Mouse (Mus musculus): ENCODE results near the gene AU021092.

Gene AU021092

DNA sequence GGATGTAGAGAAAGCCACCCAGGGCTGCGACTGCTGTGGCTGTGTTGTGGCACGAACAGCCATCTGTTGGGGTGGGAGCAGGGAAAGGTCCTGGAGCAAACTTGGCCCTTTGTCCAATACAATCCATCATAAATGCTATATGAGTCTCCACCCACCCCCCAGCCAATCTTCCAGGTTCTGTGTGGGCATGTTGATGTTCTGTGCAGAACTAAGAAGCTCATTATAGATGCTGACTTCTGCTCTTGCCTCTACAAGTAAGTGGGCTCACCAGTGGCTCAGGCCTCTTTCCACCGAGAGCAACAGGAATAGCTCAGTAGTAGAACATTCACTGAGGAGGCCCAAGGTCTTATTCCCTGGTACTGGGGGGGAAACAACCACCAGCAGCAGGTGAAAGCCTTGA lies 9.9 kb downstream of the AU021092 start:
- DNase-seq (ENCODE audit: low spot score): no peak

DNA sequence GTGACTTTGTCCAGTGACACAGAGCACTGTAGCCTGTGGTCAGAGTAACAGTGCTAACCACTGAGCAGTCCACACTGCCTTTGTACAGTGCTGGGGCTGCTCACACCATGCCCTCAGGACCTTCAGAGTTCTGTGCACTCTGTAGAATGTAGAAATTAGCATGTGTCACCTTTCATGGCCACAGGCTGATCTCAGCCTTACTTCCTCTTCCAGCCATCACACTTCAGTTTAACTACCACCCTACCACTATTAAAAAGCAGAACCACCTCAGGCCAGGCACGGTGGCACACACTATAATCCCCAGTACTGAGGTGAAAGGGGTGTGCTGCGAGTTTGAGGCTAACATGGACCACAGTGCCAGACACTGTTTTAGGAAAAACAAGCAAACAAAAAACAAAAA lies 11.7 kb downstream of the AU021092 start:
- no peak for DNase-seq (ENCODE audit: low spot score)

DNA sequence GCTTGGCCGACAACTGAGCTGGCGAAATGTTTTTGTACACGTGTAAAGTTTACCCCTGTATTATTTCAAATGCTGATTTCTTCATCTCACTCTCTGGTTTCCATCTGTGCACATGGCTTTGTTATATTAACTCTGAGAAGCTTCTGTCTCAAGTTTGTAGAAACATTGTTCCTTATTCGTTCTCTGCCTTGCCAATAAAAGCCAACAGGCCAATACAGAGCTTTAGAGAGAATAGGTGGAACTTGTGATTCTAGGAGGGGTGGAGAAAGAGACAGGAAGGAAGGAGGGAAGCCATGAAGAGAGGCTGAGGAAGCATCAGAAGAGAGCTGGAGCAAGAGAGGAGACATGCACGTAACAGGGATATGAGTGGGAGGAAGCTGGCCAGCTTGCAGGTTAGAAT lies 16.0 kb downstream of the AU021092 start:
- DNase-seq (ENCODE audit: low spot score): peak; percentile 38

DNA sequence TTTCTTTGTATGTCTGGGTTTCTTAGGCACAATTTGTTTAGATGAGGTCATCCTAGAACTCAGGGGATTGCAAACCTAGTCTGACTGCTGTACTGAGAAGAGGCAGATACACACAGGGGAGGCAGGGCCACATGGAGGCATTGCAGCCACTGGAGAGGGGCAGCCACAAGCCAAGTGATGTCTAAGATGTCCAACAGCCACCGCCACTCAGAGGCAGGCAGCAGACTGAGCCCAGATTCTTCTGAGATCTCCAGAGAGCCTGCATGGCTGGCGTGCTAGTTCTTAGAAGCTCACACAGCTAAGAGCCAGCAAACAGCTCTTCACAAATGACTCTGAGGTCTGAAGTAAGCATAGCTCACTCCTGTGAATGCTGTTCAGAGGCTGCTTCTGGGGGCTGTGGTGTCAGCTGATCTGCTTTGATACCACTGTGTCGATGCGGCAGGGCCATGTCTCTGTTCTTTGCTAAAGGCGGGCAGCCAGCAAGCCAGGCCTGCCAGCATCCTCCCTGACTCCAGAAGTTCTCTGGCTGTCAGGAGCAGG lies 16.6 kb downstream of the AU021092 start:
- no peak for DNase-seq (ENCODE audit: low spot score)

DNA sequence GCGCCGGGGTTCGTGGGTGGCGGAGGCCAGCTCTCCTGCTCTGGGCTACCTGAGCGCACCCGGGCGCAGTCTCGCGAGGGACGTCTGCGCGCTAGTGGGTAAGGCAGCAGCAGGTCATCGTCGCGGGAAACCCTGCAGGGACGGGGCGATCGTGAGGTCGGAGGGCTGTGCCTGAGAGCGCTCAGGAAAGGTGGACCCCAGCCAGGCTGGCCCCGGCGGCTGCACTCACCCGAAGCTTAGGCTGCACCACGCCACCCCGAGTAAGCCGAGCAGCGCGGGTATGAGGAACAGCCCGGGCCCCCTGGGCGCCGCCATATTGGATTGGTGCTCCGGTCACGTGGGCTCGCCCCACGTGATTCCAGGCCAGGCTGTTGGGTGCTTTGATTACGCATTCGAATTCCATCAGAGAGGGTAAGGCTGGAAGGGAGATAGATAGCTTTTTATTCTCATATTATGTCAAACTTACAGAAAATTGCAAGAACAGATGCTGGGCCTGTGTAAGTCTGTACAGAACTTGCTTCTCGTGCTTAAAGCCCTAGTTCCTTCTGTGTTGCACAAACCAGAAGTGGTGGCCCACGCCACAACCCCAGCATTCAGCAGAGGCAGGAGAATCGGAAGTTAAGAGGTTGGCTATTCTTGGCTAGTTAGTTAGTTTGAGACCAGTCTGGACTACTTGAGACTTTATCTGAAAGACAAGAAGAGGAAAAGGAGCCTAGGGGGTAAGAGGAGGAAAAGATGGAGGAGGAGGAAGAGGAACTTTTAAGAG lies 18.2 kb downstream of the AU021092 start, which contains the start of gene Nagpa:
TSS of gene Nagpa (minus strand) at position 345 of the 766 bp plus-strand sequence.
- peak; percentile 67 for DNase-seq (ENCODE audit: low spot score)

DNA sequence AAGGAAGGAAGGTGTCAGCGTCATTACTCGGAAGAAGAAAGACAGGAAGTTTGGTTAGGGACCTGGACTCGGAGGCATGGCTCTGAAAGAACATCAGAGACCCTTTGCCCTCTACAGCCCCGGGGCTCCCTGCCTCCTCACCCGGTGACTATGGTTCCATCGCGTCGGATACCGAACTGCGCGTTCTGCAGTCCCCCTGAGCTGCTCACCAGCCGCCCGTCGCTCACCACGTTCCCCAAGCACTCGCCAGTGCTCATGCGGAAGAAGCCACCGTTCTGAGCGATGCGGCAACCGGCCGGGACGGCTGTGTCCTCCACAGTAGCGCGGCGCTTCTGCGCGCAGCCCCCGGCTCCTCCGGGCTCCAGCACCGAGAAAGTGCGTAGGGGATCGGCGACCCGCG lies 18.9 kb downstream of the AU021092 start:
- DNase-seq (ENCODE audit: low spot score): no peak

DNA sequence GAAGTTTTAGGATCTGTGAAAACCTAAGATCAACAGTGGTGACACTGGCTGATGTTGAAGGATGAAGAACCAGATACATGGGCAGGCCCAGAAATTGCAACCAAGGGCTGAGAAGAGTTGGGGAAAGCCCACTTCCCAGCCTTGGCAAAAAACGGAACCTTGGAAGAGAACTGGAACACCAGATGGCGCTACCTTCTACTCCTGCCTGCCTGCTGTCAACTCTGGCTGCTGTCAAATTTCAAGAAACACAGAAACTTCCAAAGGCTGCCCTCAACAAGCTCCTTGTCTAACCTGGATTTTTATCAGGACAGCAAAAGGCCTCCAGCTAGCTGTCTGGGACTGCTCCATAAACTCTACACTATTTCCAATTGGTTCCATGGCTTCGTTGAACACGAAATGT lies 19.4 kb downstream of the AU021092 start:
- DNase-seq (ENCODE audit: low spot score): peak; percentile 50

DNA sequence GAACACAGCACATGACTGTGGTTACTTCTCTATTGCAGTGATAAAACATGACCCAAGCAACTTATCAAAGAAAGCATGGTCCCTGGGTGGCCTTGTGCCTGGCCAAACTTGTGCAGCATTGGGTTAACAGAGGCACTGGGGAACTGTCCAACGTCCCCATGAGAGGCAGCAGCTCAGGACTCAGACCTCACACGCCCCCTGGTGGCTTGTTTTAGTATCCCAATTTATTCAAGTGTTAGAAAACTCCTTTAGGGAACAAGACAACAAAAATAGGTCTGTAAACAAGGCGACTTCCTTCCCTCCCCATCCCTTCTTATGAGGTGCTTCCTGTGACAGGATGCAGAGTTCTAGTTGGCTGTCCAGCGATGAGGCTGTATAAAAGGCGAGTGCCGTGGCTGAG lies 27.0 kb downstream of the AU021092 start:
- DNase-seq (ENCODE audit: low spot score): no peak

DNA sequence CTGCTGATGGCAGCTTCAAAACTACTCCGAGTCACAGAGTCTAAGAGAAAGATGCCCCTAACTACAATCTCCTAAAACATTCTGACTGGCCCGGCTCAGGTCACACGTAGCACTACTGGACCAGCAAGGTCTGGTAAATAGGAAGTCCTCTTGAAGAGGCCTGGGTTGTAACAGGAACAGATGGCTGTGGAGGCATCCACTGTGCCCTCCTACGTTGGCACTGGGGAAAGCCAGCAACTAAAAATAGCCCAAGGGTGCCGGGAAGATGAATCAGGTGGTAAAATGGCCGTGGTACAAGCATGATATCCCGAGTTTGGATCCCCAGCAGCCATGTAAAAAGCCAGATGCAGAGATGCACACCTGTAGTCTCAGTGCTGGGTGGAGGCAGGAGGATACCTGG lies 35.9 kb downstream of the AU021092 start:
- DNase-seq (ENCODE audit: low spot score): no peak

DNA sequence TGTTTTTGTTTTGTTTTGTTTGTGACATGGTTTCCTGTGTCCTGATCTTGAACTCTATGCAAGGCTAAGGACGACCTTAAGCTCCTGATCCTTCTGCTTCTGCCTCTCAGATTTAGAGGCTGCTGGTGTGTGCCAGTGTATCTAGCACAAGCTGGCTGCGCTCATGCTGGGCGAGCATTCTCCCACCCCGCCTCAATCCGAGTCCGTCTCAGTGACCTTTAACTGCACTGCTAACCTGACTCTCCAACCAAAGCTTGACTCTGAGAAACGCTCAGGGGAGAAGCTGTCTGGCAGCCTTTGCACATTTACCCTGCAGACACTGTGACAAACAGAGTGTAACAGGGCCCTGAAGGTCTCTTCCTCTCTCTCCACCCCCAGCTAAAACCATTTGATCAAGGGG lies 36.4 kb downstream of the AU021092 start:
- no peak for DNase-seq (ENCODE audit: low spot score)

DNA sequence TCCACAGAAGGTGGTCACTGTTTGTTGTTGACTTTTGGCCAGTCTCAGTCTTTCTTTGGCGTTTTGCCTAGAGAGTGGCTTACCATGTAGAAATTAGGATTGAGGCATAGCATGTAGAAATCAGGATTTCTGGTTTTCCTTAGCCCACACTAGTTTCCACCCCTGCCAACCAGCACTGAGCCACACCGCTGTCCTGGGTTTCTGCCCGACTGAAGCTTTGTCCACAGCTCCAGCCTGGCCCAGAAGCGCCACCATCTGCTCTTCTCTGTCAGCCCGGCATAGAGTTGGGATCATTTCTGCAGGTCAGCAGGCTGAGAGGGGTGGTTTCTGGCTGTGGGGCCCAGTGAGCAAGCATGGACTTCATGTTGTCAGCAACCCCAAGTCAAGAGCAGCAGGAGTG lies 37.1 kb downstream of the AU021092 start:
- DNase-seq (ENCODE audit: low spot score): no peak

DNA sequence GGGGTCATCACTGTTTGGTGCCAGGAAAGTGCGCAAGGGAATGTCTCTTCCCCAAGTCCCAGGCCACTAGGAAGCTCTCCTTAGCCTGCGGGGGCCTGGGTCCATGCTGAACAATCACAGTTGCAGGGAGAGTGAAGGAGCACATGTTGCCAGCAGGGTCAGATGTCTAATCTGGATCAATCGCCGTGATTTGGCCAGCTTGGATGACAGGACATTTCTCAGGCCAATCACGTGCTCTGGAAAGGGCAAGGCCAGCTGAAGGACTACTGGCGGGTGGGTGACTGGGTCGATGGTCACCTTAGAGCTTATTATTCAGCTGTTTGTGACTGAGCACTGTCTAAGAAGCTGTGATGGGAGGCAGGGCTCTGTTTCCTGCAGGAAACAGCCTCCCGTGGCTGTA lies 38.0 kb downstream of the AU021092 start:
- DNase-seq (ENCODE audit: low spot score): no peak

DNA sequence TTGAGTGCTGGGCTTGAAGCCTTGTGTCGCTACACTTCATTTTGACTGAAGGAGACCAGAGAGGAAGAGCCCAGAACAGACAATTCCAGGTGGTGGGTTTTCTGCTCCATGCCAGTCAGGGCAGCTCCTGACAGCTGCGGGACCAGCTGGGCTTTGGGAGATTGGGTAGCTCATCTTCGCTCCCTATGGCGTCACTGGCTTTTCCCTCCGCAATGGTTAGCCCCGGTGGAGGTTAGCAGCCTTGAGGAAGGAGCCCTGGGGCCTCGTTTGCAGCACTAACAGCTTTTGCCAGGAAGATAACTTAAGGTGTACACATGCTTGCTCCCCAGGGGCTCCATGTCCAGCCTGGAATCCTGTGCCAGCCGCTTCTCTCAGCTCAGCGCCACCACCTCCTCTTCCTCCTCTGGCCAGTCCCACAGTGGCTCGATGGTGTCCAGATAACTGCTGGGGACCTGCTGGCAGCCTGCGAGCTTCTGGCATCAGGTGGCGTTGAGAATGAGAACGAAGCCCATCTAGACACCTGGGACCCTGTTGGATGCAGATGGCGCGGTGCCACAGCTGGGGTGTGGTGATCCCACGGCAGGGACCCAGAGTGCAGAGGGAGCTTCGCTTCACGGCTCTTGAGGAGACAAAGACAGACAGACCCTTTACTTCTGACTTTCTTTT lies 38.7 kb downstream of the AU021092 start:
- DNase-seq (ENCODE audit: low spot score): no peak

DNA sequence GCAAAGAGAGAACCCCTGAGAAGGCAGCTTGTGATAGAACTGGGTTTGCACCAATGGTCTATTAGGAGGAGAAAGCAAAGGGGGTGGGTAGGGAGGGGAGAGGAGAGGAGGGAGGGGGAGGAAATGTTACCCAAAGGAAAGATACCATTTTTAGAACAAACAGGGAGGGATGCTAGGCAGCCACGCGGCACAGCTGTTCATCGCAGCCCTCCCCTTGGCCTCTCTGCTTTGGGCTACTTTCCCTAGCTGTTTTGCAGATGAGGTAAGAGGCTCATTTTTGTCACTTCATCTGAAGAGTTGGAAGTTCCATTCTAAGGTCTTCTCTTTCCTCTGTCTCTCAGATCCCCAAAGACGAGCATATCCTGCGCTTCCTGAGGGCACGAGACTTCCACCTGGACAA lies 49.5 kb downstream of the AU021092 start:
- no peak for DNase-seq (ENCODE audit: low spot score)

DNA sequence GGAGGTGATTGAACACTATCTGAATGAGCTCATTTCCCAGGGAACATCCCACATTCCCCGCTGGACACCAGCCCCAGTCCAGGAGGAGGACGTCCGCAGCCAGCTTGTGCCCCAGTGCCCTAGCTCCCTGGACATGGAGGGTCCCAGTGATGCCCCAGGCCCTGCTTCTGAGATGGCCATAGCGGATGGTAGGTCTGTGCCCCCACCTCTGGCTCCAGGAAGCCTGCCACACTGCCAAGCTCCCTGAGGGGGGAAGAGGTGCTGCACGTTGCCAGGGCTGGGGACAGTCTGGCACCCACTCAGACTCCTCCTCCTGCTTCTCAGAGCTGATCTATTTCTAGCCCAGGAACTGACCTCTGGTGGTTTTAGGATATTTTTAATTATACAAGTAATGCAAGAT lies 53.3 kb downstream of the AU021092 start:
- no peak for DNase-seq (ENCODE audit: low spot score)

DNA sequence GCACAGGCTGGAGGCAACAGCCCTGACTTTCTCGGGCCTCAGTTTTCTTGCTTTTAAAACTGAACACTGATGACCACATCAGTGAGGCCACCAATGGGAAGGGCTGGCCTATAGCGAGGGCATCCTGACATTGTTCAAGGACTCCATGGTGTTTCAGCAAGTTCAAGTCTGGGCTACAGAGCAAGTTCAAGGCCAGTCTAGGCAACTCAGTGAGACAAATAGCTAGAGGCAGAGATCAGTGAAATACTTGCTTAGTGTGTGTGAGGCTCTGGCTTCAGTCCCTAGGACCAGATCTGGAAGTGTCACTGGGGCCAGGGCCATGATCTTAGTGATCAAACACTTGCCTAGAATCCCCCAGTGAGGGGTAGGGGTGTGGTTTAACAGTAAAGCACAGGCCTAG lies 54.1 kb downstream of the AU021092 start:
- no peak for DNase-seq (ENCODE audit: low spot score)

DNA sequence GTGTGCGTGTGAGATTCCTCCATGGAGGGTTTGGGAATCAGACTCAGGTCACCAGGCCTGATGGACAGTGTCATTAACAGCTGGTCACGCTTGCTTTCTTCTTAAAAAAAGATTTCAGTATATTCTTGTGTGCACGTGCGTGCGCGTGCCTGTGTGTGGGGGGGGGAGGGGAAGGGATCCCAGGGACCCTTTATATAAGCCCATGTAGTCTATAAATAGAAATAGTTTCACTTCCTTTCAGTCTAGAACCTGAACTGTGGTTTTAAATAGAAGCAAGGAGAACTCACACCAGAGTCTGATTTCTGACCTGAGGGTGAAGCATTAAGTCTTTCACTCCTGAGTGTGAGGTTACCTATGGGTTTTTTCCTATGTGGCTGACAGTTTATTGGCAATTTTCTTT lies 57.8 kb downstream of the AU021092 start:
- DNase-seq (ENCODE audit: low spot score): no peak

All from layer of hippocampus, adult 9-10 months (tissue).